Mouse (Mus musculus) G1E-ER4 (cell line): Measurements from ENCODE around the gene Lamc2. TPM values are rescaled to one million over a fixed set of nuclear protein-coding genes. Genes with fewer than 3 reads are reported as not detected.

Experiments
- GATA1 ChIP-seq: IDR thresholded peaks from one replicate; pipeline ENCODE4 v1.8.0; 2012; ENCODE audit warnings: low read length, inconsistent platforms
- polyA plus RNA-seq: library from polyadenylated mRNA; stranded (reverse); fragments of >175 nt; gene quantifications from 2 replicates; pipeline ENCODE4 v1.2.3, GENCODE M21; 2012

The Lamc2 gene
- polyA plus RNA-seq, 1 experiment = not detected

GRCm38 (mm10) chr1:153145791-153146190, 40.5 kb downstream of the Lamc2 start:
- TF ChIP-seq GATA1 = no peak

GRCm38 (mm10) chr1:153144021-153144420, 42.2 kb downstream of the Lamc2 start:
- no peak for TF ChIP-seq GATA1

GRCm38 (mm10) chr1:153140747-153141228, 45.5 kb downstream of the Lamc2 start:
- no peak for TF ChIP-seq GATA1

DNA sequence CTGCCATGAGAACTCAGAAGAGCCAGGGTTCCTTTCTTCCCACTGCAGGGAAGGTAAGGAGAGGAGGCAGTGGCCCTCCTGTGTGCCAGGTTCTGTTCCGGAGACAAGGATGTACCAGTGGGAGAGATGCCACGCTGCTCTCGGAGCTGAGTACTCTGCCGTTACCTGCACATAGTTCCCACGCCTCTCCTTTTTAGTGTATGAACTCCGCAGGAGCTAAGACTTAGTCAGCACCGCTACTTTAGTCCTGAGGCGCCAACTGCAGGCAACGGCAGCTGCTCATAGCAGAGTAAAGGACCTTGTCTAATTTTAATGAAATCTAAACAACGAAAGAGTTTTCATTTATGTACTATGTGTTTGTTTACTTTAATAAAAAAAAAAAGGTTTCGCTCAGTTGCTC, 46.0 kb downstream of the Lamc2 start:
- TF ChIP-seq GATA1 = no peak

- TF ChIP-seq GATA1 = no peak
These were observed 46.6 kb downstream of the Lamc2 start for GRCm38 (mm10) chr1:153139635-153140034.

- no peak for TF ChIP-seq GATA1
These were observed 47.8 kb downstream of the Lamc2 start for GRCm38 (mm10) chr1:153138486-153138885.

GRCm38 (mm10) chr1:153136647-153137046, 49.6 kb downstream of the Lamc2 start:
- TF ChIP-seq GATA1 = no peak

- no peak for TF ChIP-seq GATA1
These were observed 52.1 kb downstream of the Lamc2 start for GRCm38 (mm10) chr1:153133865-153134781.

- TF ChIP-seq GATA1 = no peak
These were observed 56.1 kb downstream of the Lamc2 start for GRCm38 (mm10) chr1:153129992-153130713.

GRCm38 (mm10) chr1:153128780-153129179, 57.5 kb downstream of the Lamc2 start:
- TF ChIP-seq GATA1 = no peak

GRCm38 (mm10) chr1:153127622-153128021, 58.6 kb downstream of the Lamc2 start:
- TF ChIP-seq GATA1 = no peak

DNA sequence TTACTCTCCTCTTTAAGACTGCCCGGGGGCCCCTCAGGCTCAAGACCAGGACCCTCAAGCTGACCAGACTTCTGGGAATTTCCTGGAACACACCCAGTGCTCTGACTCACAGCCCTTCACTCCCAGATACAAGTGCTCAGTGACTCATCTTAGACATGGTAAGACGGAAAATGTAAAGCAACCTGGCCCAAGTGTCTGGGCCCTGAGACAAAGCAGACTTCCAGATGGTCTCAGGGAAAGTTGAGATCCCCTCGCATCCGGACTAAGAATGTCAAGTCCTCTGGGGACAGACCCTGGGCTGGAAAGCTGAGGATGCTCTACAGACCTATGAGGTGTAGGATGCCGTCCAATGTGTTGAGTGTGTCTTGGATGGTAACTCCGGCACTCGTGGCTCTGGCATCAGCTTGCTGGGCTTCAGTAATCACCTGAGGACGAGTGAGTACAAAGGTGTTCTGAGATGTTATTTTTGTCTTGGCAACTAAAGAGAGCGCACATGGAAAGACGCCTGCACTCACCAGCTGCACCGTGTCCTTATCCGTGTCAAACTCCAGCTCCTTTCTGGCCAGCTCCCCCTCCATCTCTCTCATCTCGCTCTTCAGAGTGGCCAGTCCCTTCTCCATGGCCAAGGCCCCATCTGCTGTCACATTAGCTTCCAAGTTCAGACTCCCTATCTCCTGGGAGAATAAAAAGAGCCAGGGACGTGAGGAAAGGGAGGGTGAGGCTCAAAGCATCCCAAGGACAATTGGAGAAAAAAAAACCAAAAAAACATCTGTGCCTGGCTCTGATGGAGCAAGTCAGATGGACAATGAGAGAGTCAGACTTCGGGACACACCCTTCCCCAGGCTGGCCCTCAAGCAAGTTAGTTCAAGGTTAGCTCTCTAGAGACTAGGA, 59.5 kb downstream of the Lamc2 start:
- no peak for TF ChIP-seq GATA1

DNA sequence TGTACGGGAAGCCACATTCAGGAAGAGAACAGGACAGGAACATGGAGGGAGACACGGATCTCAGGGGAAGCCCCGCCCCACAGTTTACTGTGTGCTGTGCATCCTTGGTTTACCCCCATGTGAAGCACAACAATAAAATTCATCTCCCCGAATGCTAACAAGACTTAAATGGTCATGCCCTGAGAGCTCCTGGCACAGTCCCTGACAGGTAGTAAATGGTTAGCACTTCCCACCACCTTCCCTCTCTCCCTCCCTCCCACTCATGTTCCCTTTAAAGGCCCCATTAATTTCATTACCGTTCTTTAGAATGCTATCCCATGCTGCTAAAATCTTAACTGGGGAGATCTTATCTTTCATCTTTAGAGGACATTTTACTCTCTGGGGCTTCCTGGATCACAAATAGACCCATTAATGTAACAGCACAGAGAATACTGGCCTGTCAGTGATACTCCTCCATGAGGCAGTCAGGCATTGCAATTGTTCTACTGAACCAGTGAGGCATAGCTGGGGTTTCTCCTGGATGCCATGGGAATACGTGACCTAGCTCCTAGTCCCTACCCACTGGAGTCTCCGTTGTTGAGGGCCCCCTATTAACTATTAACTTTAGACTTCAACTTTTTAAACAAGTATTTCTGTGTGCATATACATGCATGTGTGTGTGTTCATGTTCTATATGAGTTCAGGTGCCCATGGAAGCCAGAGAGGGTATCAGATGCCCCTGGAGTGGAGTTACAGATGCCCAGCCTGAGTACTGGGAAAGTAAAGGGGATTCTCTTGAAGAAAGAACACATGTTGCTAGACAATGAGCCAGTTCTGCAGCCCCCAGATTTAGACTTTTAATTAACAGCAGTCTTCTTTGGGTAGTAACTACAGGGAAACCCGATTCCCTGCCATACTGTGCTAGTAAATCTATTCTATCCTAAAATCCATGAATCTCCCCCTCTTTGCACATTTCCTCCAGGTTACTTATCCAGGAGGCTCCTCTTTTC, 60.7 kb downstream of the Lamc2 start:
- TF ChIP-seq GATA1 = no peak

DNA sequence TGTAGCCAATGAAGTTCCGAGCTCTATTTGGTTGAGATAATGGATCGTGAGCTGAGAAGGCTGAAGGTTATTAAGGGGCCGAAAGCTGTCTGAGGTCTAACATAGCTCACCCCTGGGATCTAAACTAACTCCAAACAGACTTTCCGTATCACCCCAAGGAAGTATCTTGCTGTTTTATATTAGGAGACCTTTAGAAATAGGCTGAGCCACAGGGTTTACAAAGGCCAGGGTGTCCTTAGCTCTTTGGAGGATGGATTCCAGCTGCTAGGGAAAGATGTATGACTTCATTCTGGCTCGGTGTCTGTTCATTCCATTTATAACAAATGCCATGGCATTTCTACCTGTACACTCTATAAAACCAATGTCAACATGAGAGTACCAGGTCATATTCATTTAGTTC, 61.7 kb downstream of the Lamc2 start:
- TF ChIP-seq GATA1 = no peak
